Mouse (Mus musculus) kidney, postnatal 0 days (tissue): Measurements from ENCODE around the gene Sfi1. TPM values are rescaled to one million over a fixed set of nuclear protein-coding genes. Genes with fewer than 3 reads are reported as not detected.
"Not testable (repeated sequence)": the region's sequence is repeated elsewhere in the genome, so short reads cannot be mapped to it uniquely, and the experiment has no call there.

Experiments used
- ATAC-seq: fragments of 200-750 bp; cut with Nextera tagmentation; replicated peaks from 2 replicates; pipeline ENCODE4 v1.8.0; 2017; ENCODE audit warnings: low read depth, moderate number of reproducible peaks, moderate TSS enrichment, moderate library complexity; ENCODE audit not compliant: low FRiP score
- DNase-seq: peaks from one replicate; pipeline ENCODE4 v3.0.0-alpha.2; 2016; ENCODE audit warnings: low spot score
- H3K27ac ChIP-seq: fragments of 300-500 bp; sonication (generic); 2 replicates; pipeline ENCODE4 v1.5.1; 2014; ENCODE audit warnings: mild to moderate bottlenecking
- H3K27me3 ChIP-seq: fragments of 300-500 bp; sonication (generic); 2 replicates; pipeline ENCODE4 v1.6.1; 2014; ENCODE audit warnings: low read length, mixed read lengths; ENCODE audit not compliant: insufficient read depth
- H3K36me3 ChIP-seq: fragments of 300-500 bp; sonication (generic); 2 replicates; pipeline ENCODE4 v1.6.1; 2014; ENCODE audit warnings: low read length, mixed read lengths; ENCODE audit not compliant: insufficient read depth
- H3K4me1 ChIP-seq: fragments of 300-500 bp; sonication (generic); replicated peaks from 2 replicates; pipeline ENCODE4 v1.6.1; 2014; ENCODE audit warnings: antibody characterized with exemption, low read length, mixed read lengths; ENCODE audit not compliant: insufficient read depth
- H3K4me2 ChIP-seq: fragments of 300-500 bp; sonication (generic); 2 replicates; pipeline ENCODE4 v1.6.1; 2014; ENCODE audit warnings: mild to moderate bottlenecking, low read length, moderate library complexity, mixed read lengths
- H3K4me3 ChIP-seq: fragments of 300-500 bp; sonication (generic); replicated peaks from 2 replicates; pipeline ENCODE4 v1.5.1; 2014; ENCODE audit warnings: low read depth, low read length
- H3K9ac ChIP-seq: fragments of 300-500 bp; sonication (generic); 2 replicates; pipeline ENCODE4 v1.6.1; 2014; ENCODE audit warnings: low read depth, low read length
- H3K9me3 ChIP-seq: fragments of 300-500 bp; sonication (generic); replicated peaks from 2 replicates; pipeline ENCODE4 v1.6.1; 2016; ENCODE audit warnings: low read length, inconsistent platforms, mixed read lengths
- WGBS: fragments of 180-500 bp; shearing (Covaris S2); extraction: QIAGEN DNeasy Blood & Tissue Kit; methylation state at CpG from one replicate; pipeline ENCODE4 v1.1.7; 2014; 5-methylcytosine and 5-hydroxymethylcytosine counted together
- polyA plus RNA-seq: library from polyadenylated mRNA; unstranded; fragments of >200 nt; fragmentation: Nextera tagmentation; extraction: Ambion mirVana; gene quantifications from 2 replicates; pipeline ENCODE4 v1.2.1, GENCODE M21; 2015

The Sfi1 gene
- polyA plus RNA-seq, 1 experiment from 2014 or later = 7.4 TPM

- not testable (repeated sequence) for H3K27ac ChIP-seq, H3K36me3 ChIP-seq, H3K27me3 ChIP-seq, H3K9me3 ChIP-seq, H3K4me3 ChIP-seq, H3K9ac ChIP-seq, DNase-seq, H3K4me2 ChIP-seq, H3K4me1 ChIP-seq, ATAC-seq
- 83% methylated on average over 2 of the region's 2 CpGs for WGBS
These were observed 30.1 kb downstream of the Sfi1 start for GRCm38 (mm10) chr11:3163122-3163521.

DNA sequence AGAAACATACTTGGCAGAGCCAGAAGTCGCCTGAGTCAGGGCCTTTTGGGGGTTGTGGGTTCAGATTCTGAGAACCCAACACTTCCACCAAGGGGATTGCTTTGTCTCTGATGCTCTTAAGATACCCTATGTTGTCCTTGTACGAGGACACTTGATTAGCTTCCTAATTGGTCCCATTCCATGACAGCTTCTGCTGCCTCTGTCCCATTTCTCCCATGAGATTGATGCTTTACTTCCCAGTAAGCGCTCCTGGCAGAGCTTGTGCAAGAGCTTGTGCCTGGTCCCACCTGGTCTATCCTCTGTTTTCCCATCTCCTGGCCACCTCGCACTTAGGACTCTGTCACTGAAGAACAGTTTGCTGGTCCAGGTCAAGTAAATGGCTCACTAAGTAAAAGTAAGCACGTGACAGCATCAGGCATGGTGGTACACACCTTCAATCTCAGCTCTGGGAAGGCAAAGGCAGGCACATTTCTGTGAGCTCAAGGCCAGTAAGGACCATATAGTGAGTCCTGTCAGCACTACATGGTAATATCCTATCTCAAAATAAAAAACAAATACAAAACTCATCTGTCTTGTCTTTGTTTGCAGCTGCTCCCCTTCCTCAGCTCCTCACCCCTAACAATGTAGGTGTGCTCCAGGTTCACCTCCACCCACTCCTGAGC lies 30.9 kb downstream of the Sfi1 start:
- H3K9ac ChIP-seq, H3K4me2 ChIP-seq, H3K4me3 ChIP-seq, DNase-seq, H3K27ac ChIP-seq, H3K36me3 ChIP-seq, H3K9me3 ChIP-seq, H3K4me1 ChIP-seq, H3K27me3 ChIP-seq: not testable (repeated sequence)
- ATAC-seq = peak; percentile 47
- WGBS = 63% methylated on average over 5 of the region's 5 CpGs

DNA sequence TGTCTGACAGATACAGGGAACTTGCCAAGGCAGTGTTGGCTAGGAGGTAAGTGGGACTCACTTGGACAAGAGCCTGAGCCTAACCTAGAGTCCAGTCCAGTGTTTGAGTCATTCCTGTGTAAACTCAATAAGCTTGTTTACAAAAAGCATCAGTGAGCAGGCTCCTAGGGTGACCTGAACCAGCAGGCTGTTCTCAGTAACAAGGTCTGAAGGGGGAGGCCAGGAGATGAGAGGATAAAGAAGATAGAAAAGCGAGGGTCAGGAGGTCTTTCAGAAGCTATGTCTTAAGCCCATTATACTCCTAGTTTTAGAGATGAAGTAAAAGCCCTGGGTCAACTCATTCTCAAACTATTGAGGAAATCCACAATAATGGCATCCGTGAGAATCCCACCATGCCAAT lies 31.9 kb downstream of the Sfi1 start:
- not testable (repeated sequence) for ATAC-seq, H3K27ac ChIP-seq, H3K9ac ChIP-seq, H3K27me3 ChIP-seq, H3K4me1 ChIP-seq, H3K4me2 ChIP-seq, H3K4me3 ChIP-seq, H3K9me3 ChIP-seq, H3K36me3 ChIP-seq
- peak; percentile 44 for DNase-seq
- WGBS = 54% methylated on average over 1 of the region's 2 CpGs

- 95% methylated on average over 4 of the region's 4 CpGs for WGBS
- H3K4me2 ChIP-seq, H3K4me1 ChIP-seq, H3K27me3 ChIP-seq, H3K9me3 ChIP-seq, ATAC-seq, H3K27ac ChIP-seq, H3K4me3 ChIP-seq, H3K9ac ChIP-seq, H3K36me3 ChIP-seq, DNase-seq: not testable (repeated sequence)
These were observed 34.5 kb downstream of the Sfi1 start for GRCm38 (mm10) chr11:3158800-3159199.

DNA sequence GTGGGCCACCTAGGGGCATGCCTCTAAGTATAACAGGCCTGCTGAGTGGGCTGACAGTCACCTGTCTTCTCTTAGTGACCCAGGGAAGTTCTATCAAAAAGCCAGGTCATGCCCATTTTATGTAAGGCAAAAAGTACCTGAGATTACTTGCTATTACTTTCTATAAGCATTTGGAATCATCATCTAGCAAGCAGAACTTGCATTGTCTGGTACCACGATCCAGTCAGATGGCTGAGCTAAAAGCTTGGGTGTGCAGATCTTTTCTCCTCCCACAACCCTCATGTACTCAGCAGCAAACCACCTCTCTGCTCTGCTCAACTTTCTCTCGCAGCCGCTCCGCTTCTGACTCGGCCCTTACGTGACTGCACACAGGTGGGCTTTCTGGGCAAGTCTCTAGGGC lies 35.3 kb downstream of the Sfi1 start:
- H3K4me1 ChIP-seq, H3K27me3 ChIP-seq, H3K9ac ChIP-seq, H3K4me2 ChIP-seq, DNase-seq, ATAC-seq, H3K4me3 ChIP-seq, H3K27ac ChIP-seq, H3K36me3 ChIP-seq, H3K9me3 ChIP-seq: not testable (repeated sequence)
- 93% methylated on average over 6 of the region's 6 CpGs for WGBS

GRCm38 (mm10) chr11:3156991-3157390 lies 36.3 kb downstream of the Sfi1 start:
- not testable (repeated sequence) for H3K4me3 ChIP-seq, ATAC-seq, DNase-seq, H3K4me1 ChIP-seq, H3K9ac ChIP-seq, H3K4me2 ChIP-seq, H3K9me3 ChIP-seq, H3K36me3 ChIP-seq, H3K27me3 ChIP-seq, H3K27ac ChIP-seq
- WGBS = 94% methylated on average over 2 of the region's 3 CpGs

DNA sequence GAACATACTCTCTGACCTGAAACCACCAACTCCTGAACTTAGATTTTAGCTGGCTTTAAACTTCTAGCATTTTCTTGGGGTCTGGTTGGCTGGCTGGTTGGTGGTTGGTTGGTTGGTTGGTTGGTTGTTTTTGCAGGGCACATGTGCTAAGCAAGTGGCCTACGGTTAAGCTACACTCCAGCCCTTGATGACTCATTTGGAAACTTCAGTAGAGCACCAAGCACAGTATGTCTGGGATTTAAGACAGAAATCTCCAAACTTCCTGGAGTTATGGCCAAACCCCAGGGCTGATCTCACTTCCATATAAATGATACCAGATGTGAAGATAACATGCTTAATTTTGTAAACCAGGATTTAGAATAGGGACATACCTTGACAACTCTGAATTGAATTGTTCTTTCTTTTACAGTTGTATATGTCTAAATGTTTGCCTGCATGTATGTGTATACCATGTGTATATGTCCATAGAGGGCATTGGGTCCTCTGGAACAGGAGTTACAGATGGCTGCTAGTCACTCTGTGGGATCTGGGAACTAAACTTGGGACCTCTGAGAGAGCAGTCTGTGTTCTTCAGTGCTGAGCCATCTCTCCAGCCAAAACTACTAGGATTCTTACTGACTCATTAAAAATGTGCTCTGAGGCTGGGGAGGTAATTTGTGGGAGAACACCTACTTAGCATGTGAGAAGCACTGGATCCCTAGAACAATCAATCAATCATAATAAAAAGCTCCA lies 39.4 kb downstream of the Sfi1 start:
- not testable (repeated sequence) for H3K4me3 ChIP-seq, H3K9ac ChIP-seq, H3K9me3 ChIP-seq, H3K4me2 ChIP-seq, DNase-seq, H3K27ac ChIP-seq, H3K4me1 ChIP-seq, H3K36me3 ChIP-seq, H3K27me3 ChIP-seq
- ATAC-seq = peak; percentile 50
- 81% methylated on average over 1 of the region's 1 CpGs for WGBS

GRCm38 (mm10) chr11:3151358-3151757 lies 41.9 kb downstream of the Sfi1 start:
- not testable (repeated sequence) for DNase-seq, H3K4me2 ChIP-seq, H3K36me3 ChIP-seq, H3K9me3 ChIP-seq, H3K27me3 ChIP-seq, H3K4me1 ChIP-seq, H3K4me3 ChIP-seq, H3K27ac ChIP-seq, H3K9ac ChIP-seq
- 90% methylated on average over 4 of the region's 4 CpGs for WGBS
- ATAC-seq = peak; percentile 31; the same call in 1 of the 2 replicates

- H3K27ac ChIP-seq, H3K36me3 ChIP-seq, H3K4me1 ChIP-seq, H3K9me3 ChIP-seq, H3K4me3 ChIP-seq, DNase-seq, ATAC-seq, H3K27me3 ChIP-seq, H3K4me2 ChIP-seq, H3K9ac ChIP-seq: not testable (repeated sequence)
- 96% methylated on average over 12 of the region's 12 CpGs for WGBS
These were observed 42.6 kb downstream of the Sfi1 start for GRCm38 (mm10) chr11:3150677-3151003.
